Mouse (Mus musculus): ENCODE measurements around the gene Cd84.
"Not testable (repeated sequence)": the region's sequence is repeated elsewhere in the genome, so short reads cannot be mapped to it uniquely, and the experiment has no call there.

GRCm38 (mm10) chr1:171811048-171811447 lies 28.4 kb upstream of the Cd84 start:
- not testable (repeated sequence) for TF ChIP-seq CTCF (IDR thresholded peaks at IDR 0.05; ENCODE audit: borderline replicate concordance, insufficient read depth, low read length); POLR2A (IDR thresholded peaks at IDR 0.05; ENCODE audit: low read depth, low read length)

Data from embryonic fibroblast, embryonic 13.5 days (primary cell).